Mouse (Mus musculus) embryo, embryonic 10.5 days (tissue): ENCODE measurements at regions not wholly inside any gene's neighbourhood (a gene's known extent, or its start where the extent isn't known, plus 50 kb on each side); places are given as distances from the start of the nearest gene placed in this dataset.

Experiments used
- DNase-seq: peaks from one replicate; pipeline ENCODE4 v3.0.0-alpha.2; 2015; ENCODE audit warnings: low spot score

- peak; percentile 30 for DNase-seq
These were observed 103.5 kb upstream of the Cd180 start for GRCm38 (mm10) chr13:102589680-102590435.

- DNase-seq: no peak
These were observed 101.4 kb upstream of the Cd180 start for GRCm38 (mm10) chr13:102591803-102592537.

DNA sequence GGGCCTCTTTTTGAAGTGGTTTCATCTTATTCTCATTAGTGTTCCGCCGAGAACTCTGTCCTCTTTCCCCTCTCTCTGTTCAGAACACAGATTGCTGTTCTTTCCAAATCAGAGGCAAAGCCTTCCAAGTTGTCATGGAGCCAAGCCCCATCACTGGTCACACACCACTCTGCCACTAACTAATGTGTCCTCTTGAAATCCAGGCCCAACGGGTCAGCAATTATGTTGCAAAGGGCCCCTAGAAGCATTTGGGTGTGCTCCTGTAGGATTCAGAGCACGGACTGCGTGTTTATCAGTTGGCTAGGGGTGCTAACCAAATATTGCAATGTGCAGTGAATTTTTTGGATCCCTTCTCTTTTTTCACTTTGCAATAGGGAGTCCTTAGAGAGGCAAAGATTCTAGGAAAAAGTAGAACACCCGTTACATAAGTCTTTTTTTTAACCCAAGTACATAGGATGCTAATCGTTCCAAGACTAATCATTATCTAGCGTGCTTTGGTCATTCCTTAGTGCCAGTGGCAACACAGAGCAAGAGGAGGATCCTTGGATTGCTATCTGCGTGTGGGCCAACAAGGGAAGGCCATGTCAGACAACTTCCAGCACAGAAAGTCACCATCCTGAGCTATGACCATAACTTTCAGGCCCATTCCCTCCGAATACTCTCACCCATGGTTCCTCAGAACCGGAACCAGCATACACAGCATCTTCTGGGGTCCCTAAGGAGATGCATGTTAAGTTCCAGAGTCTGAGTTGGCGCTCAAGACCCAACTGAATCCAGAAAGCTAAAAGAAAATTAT lies 99.8 kb upstream of the Cd180 start:
- no peak for DNase-seq

DNA sequence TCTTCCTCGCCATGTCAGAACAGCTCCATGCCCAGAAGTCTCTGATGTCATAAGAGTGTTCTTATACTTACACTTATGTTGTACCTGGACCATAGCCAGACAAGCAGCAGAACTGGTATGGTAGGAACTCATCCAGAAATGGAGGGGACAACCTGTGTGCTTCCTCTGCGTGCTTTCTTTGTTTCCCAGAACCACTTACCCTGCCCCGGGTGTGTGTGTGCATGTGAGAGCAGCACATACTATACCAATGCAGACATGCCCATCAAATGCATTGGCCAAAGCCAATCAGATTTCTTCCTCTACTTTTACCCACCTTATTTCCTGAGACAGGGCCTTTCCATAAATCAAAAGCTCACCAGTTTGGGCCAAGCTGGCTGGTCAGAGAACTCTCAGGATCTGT lies 99.2 kb upstream of the Cd180 start:
- no peak for DNase-seq

DNA sequence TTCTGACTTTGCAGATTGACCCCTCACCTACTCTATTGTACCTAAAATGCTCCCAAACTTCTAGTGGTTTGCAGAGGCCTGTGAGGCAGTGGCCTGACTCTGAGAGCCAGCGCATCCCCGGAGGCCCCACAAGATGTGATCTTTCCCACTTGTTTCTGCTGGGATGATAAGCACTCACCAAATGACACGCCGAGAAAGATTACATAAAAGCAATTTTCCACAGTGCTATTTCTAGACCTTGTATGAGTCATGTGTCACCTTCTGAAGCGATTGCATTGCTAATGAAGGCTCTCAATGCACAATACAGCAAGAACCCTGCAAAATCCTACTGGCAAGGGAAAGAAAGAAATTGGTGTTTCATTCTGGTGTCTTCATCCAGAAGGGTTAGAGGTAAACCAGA lies 97.8 kb upstream of the Cd180 start:
- no peak for DNase-seq

DNA sequence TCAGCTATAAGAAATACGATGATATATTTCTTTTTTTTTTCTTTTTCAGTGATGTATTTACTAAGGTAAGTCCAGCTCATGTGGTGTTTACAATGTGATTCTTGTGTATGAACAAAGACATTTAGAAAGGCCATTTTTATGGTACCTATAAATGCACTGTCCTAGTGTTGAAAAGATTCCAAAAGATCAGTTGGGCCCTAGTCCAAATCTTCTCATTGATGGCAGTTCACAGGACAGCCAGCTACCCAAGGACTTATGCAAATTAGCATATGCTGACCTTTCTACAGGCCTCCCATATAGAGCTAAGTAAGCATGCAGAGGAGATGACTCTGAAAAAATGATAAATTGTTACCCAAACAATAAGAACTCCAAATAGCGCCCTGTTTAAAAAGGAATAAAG lies 97.3 kb upstream of the Cd180 start:
- no peak for DNase-seq

DNA sequence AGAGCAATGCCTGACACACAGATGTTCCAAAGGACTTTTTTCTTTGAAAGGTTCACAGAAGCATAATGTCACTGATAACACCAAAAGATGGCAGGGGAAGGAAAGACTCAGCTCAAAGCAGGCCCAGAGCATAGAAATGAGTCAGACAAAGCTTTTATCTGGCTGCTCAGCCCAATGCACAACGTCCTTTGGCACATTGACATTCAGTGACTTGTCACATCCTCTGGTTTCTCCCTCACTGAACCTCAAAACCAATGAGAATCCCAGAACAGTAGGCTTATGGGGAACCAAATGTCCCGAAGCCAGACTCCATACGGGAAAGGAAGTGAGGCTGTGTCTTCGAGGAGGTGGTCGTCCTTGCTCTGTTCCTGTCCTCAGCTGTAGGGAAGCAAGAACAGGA lies 95.2 kb upstream of the Cd180 start:
- DNase-seq: no peak

DNA sequence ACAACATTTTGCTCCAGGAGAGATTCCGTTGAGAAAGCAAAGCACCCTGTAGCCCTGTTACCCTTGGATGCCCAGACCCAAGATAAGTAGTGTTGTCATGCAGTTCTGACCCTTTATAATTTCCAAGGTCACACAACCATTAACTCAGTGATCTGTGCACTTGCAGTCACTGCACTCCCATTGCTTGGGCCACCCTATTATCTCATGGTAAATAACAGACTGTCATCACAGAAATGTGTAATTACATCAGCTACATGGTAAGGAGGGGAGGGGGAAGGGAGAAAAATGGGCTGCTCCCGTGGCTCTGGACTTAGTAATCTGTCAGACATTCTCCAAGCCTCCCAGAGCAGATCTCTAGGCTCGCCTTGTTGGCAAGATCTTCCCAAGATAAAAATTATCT lies 93.8 kb upstream of the Cd180 start:
- no peak for DNase-seq

DNA sequence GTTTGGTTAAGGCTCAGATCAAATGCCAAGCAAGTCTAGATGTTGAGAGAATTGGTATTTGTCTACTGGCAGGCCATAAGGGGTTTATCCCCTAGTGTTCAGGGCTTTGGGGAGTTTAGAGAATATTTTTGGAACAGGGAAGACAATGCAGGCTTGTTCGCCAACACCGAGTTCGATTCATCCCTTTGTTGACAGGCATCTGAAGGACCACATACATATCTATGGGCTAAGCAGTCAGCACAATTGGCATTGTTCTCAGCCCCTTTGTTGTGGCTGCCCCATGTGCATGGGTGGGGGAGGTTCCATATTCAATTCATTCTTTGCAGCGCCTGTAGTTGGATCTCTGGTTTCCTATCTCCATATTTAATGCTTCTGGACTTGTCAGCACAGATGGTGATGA lies 93.3 kb upstream of the Cd180 start:
- no peak for DNase-seq

DNA sequence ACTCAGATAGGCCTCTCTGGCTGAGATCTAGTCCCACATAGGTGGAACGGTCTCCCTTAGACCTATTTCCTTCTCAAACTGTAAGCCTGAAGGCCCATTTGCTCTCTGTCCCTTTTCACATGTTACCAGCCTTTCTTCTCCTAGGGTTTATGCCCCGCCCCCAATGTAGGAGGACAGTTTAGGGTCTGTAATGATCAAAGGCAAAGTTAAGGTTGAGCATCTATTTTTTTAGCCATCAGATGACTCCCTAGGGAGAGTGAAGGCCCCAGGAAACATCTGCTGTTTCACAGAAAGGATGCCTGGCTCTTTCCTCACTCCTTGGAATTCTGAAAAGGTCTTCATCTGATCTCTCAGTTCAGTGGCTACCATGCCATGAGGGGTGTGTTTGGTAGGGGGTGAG lies 68.9 kb upstream of the Cd180 start:
- peak; percentile 29 for DNase-seq

GRCm38 (mm10) chr13:102625171-102625835 lies 68.1 kb upstream of the Cd180 start:
- peak; percentile 89 for DNase-seq

DNA sequence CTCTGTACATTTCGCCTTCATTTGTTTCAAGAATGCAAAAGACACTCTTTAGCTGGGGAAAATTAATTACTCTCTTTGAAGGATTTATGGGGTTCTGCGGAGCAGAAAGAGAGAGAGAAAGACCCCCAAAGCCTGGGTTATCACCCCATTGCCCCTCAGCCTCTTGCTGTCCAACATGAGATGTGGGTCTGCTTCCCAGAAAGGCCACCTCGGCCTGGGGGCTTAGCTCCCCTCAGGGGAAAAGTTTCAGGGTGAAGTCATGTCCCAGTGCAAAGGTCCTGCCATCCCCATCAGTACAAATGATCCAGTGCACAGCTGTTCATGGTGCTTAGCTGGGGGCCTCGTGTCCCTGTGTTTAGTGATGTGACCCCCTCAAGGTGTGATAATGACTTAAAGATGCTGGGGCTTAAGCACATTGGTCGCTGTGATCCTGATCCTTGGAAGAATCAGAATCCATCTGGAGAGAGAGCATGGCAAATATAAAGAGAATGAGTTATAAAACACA lies 67.5 kb upstream of the Cd180 start:
- no peak for DNase-seq

- DNase-seq: no peak
These were observed 65.6 kb upstream of the Cd180 start for GRCm38 (mm10) chr13:102627786-102628185.

DNA sequence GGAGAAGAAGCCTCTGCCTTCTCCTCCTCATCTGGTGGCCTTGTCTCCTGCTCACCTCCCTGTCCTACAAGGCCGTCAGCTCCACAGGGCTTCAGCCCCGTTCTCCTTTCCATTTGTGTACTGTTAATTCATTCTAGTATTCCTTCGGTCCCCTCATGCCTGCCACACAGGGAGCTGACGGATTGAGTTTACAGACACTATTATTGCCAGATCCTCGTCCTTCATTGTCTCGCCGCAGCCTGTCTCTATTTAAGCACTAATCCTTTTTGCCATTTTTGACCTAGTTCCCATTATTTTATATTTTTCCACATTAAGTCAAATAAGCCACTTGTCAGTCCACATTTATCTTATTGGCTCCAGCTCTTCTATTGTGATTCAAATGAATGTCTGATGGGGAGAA lies 64.2 kb upstream of the Cd180 start:
- DNase-seq: no peak

- no peak for DNase-seq
These were observed 59.0 kb upstream of the Cd180 start for GRCm38 (mm10) chr13:102634236-102634957.

- DNase-seq: no peak
These were observed 57.3 kb upstream of the Cd180 start for GRCm38 (mm10) chr13:102636032-102636431.

GRCm38 (mm10) chr13:102637059-102637458 lies 56.3 kb upstream of the Cd180 start:
- peak; percentile 51 for DNase-seq

DNA sequence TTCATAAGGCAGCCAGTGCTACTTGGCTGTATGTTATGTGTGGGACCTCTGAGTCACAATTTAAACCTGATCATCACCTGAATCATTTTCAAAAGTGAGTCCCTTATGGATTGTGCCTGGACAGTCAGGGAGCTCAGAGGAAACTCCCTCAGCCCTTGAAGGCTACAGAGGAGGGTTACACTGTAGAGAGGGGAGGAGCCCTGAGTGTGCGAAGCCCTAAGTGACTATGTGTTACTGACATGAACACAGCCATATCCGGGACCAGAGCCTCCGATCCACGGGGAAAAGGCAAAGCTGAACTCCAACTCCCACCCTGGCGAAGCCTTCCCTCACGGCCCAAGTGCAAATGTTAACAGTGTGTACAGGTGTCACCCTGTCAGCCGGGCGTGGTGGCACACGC lies 53.7 kb upstream of the Cd180 start:
- no peak for DNase-seq

GRCm38 (mm10) chr13:102640171-102640570 lies 53.2 kb upstream of the Cd180 start:
- DNase-seq: no peak
